In the genomic region with DNA sequence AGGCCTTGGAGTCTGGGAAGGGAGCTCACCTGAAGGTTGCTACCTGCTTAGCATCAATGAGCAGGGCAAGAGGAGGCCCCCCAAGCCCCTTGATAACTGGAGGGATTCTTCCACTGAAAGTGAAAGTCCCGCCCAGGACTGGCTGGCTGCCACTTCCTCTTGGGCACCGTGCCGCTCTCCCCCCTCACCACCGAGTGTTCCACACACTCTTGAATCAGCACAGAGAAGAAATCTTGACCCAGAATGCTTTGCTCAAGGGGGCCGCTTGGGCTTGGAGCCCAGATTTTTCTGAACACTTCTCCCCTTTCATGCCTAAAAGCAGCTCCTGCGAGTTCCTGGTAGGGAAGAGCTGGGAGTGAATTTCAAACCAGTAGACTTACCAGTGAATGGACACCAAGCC, we compare ENCODE assay signal across 9 mouse cellular contexts.
DNase-seq lines count a peak whose midpoint lies in the region; ATAC-seq and TF ChIP-seq lines count a peak whose summit lies in the region.
"Had no signal": no experiment of that assay in that cellular context is flagged by ENCODE, and none has a peak within 500 bp of the region (broad histone marks: within the 10 kb centered on the region; RNA-seq: fewer than 3 reads in every experiment).

No protein-coding gene starts in this region.

- no peaks in the 10 kb centered on the region for H3K27me3 ChIP-seq in forebrain, embryonic 13.5 days
- no peaks in the 10 kb centered on the region for H3K27me3 ChIP-seq in forebrain, embryonic 10.5 days (ENCODE audit: poor library complexity, severe bottlenecking)
- no peaks in the 10 kb centered on the region for H3K27me3 ChIP-seq in cerebellum, adult 2 months (ENCODE audit: control insufficient read depth, insufficient read depth, low read length)
- no peaks in the 10 kb centered on the region for H3K27me3 ChIP-seq in kidney, adult 2 months (replicated peaks; ENCODE audit: control insufficient read depth, insufficient read depth, low read length)
- H3K27me3 ChIP-seq in stomach, embryonic 16.5 days (ENCODE audit: control insufficient read depth, insufficient read depth, low read length): no peaks in the 10 kb centered on the region
- H3K27me3 ChIP-seq: neural tube, embryonic 12.5 days had no signal

- H3K9me3 ChIP-seq in forebrain, embryonic 13.5 days (replicated peaks): no peaks in the 10 kb centered on the region
- no peaks in the 10 kb centered on the region for H3K9me3 ChIP-seq in forebrain, embryonic 10.5 days
- H3K9me3 ChIP-seq in stomach, embryonic 16.5 days (replicated peaks; ENCODE audit: control insufficient read depth, low read length): no peaks in the 10 kb centered on the region
- H3K9me3 ChIP-seq: neural tube, embryonic 12.5 days had no signal

- peaks cover 60% of the 10 kb centered on the region for H3K36me3 ChIP-seq in forebrain, embryonic 13.5 days (ENCODE audit: poor library complexity, severe bottlenecking)
- peaks cover 28% of the 10 kb centered on the region for H3K36me3 ChIP-seq in forebrain, embryonic 10.5 days (replicated peaks)
- no peaks in the 10 kb centered on the region for H3K36me3 ChIP-seq in kidney, adult 2 months (ENCODE audit: control insufficient read depth, insufficient read depth, low read length)
- H3K36me3 ChIP-seq in stomach, embryonic 16.5 days (ENCODE audit: control insufficient read depth, insufficient read depth, low read length): no peaks in the 10 kb centered on the region

- H3K9ac ChIP-seq in forebrain, embryonic 13.5 days: peak overlapping the region; percentile 43; the same call in 1 of the 2 replicates
- 0 out of 2 replicates have a peak overlapping the region, but pooled peaks have one; percentile 14 for H3K9ac ChIP-seq in stomach, embryonic 16.5 days (ENCODE audit: low read length)
- H3K9ac ChIP-seq: neural tube, embryonic 12.5 days had no signal

- H3K4me2 ChIP-seq in forebrain, embryonic 13.5 days: peak overlapping the region; percentile 34
- H3K4me2 ChIP-seq in stomach, embryonic 16.5 days (ENCODE audit: low read depth, low read length): peak overlapping the region; percentile 42
- H3K4me2 ChIP-seq: neural tube, embryonic 12.5 days had no signal

- DNase-seq in forebrain, embryonic 10.5 days (ENCODE audit: extremely low spot score, low spot score): no peak
- DNase-seq in cerebellum, adult 2 months: peak; percentile 54 to 57
- DNase-seq in gastrocnemius, postnatal 25 days: peak; percentile 72
- peak; percentile 77 for DNase-seq in kidney, adult 2 months
- DNase-seq in left cerebral cortex, postnatal 4 days: peak; percentile 94

- H3K4me1 ChIP-seq in forebrain, embryonic 13.5 days: peaks cover 27% of the 10 kb centered on the region
- peaks cover 19% of the 10 kb centered on the region for H3K4me1 ChIP-seq in forebrain, embryonic 10.5 days
- peaks cover 2% of the 10 kb centered on the region for H3K4me1 ChIP-seq in cerebellum, adult 2 months (ENCODE audit: control insufficient read depth, insufficient read depth, low read length)
- H3K4me1 ChIP-seq in kidney, adult 2 months (ENCODE audit: control insufficient read depth, insufficient read depth, low read length): no peaks in the 10 kb centered on the region
- H3K4me1 ChIP-seq in stomach, embryonic 16.5 days (ENCODE audit: control insufficient read depth, insufficient read depth, low read length): peaks cover 14% of the 10 kb centered on the region; the same call in 1 of the 2 replicates
- H3K4me1 ChIP-seq: neural tube, embryonic 12.5 days had no signal

- WGBS in forebrain, embryonic 13.5 days: 40% methylated on average over 6 of the region's 6 CpGs
- 92% methylated on average over 6 of the region's 6 CpGs for WGBS in forebrain, embryonic 10.5 days
- whole genome bisulfite sequencing in cerebellum, adult 2 months: 6% methylated on average over 6 of the region's 6 CpGs
- 25% methylated on average over 6 of the region's 6 CpGs for WGBS in kidney, adult 2 months
- WGBS in stomach, embryonic 16.5 days: 20% methylated on average over 6 of the region's 6 CpGs

- peak overlapping the region; percentile 79 for H3K27ac ChIP-seq in forebrain, embryonic 13.5 days
- no peak overlapping the region for H3K27ac ChIP-seq in forebrain, embryonic 10.5 days
- no peak overlapping the region for H3K27ac ChIP-seq in cerebellum, adult 2 months (ENCODE audit: insufficient read depth, low read length)
- 0 out of 2 replicates have a peak overlapping the region, but pooled peaks have one; percentile 12 for H3K27ac ChIP-seq in kidney, adult 2 months (ENCODE audit: insufficient read depth, low read depth, low read length)
- peak overlapping the region; percentile 81 for H3K27ac ChIP-seq in stomach, embryonic 16.5 days (ENCODE audit: low read length)
- H3K27ac ChIP-seq: neural tube, embryonic 12.5 days had no signal

- no peak for TF ChIP-seq CTCF in cerebellum, adult 2 months (IDR thresholded peaks at IDR 0.05; ENCODE audit: borderline replicate concordance, insufficient read depth, low read depth, low read length)
- TF ChIP-seq CTCF in kidney, adult 2 months (conservative IDR thresholded peaks at IDR 0.05; ENCODE audit: insufficient read depth, insufficient read length, low read depth, low read length): no peak

- peak; percentile 92 for ATAC-seq in forebrain, embryonic 13.5 days
- peak; percentile 66 for ATAC-seq in monocyte, adult 5-6 weeks (replicated peaks; ENCODE audit: insufficient number of reproducible peaks, low FRiP score, low TSS enrichment, poor library complexity, severe bottlenecking)
- peak; percentile 82 for ATAC-seq in stomach, embryonic 16.5 days (ENCODE audit: insufficient read depth, low FRiP score)

- TF ChIP-seq POLR2A in cerebellum, adult 2 months (IDR thresholded peaks at IDR 0.05; ENCODE audit: borderline replicate concordance, insufficient read depth, low read length): no peak
- TF ChIP-seq POLR2A in kidney, adult 2 months (IDR thresholded peaks at IDR 0.05; ENCODE audit: low read depth, low read length): no peak

- intact Hi-C loops in left cerebral cortex, postnatal 4 days (cut with DNase I): no loop called here

- H3K4me3 ChIP-seq in forebrain, embryonic 13.5 days: no peak overlapping the region
- no peak overlapping the region for H3K4me3 ChIP-seq in forebrain, embryonic 10.5 days
- peak overlapping the region; percentile 21 for H3K4me3 ChIP-seq in cerebellum, adult 2 months (replicated peaks; ENCODE audit: insufficient read depth, low read depth, low read length)
- H3K4me3 ChIP-seq in kidney, adult 2 months (ENCODE audit: insufficient read depth, low read depth, low read length): peak overlapping the region; percentile 49
- H3K4me3 ChIP-seq in stomach, embryonic 16.5 days (replicated peaks; ENCODE audit: low read length): 0 out of 2 replicates have a peak overlapping the region, but pooled peaks have one; percentile 3
- H3K4me3 ChIP-seq: neural tube, embryonic 12.5 days had no signal

Comparison
In these comparisons a context has a peak if more than half of its experiments do, and no peak if none do; other contexts are left out.
1. H3K27ac ChIP-seq: peak in forebrain, embryonic 13.5 days (single experiment), kidney, adult 2 months (single experiment) and stomach, embryonic 16.5 days (single experiment); none in forebrain, embryonic 10.5 days (single experiment) and cerebellum, adult 2 months (single experiment).
2. H3K4me3 ChIP-seq: peak in cerebellum, adult 2 months (single experiment), kidney, adult 2 months (single experiment) and stomach, embryonic 16.5 days (single experiment); none in forebrain, embryonic 13.5 days (single experiment) and forebrain, embryonic 10.5 days (single experiment).
3. Peak in every context shown above with its lines, with median percentiles within 50 percentile points of each other: ATAC-seq.